Mouse (Mus musculus): Measurements from ENCODE around the gene Mfap2.

Mfap2 gene

DNA sequence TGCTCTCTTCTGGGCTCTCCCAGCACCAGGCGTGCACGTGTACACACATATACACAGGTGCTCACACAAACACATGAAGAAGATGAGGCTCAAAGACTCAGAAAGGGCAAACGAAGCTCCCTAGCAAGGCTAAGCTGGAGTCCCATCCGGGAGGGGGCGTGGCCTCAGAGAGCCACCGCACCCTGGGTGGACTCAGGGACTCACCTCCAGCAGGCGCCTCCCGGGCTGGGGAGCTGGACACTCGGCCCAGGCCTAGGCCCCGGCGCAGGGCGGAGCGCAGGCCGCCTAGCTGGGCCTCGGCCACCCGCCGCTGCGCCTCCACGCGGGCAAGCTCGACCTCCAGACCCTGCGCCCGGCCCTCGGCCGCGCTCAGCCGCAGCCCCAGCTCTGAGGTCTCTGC, 14.8 kb downstream of the Mfap2 start:
- DNase-seq (ENCODE audit: low read depth, low spot score): no peak

DNA sequence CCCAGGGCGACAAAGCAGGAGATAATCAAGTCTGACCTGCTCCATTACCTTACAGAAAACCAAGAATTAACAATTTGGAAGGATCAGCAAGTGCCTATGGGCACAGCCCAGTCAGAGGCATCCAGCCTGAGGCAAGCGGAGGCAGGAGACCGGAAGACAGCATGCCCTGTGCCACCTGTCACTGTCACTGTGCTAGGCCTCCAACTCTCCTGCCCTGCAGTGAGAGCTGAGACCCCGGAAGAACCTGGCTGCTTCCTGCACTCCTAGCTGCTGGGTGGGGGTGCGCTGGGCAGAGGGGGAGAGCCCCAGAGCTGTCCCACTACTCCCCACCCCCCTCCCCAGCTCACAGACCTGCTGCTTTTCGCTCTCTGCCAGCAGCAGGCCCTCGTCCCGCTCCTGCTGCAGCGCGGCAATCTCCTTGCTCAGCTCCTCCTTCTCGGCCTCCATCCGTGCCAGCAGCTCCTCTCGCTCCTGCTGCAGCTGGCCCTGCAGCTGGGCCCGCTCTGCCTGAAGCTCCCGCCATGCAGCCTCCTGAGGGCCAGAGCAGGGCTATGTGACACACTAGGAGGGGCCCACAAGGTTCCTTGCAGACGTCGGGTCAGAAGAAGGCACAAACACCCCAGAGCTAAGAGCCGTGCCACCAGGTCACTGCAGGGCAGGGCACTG, 20.5 kb downstream of the Mfap2 start:
- no peak for DNase-seq (ENCODE audit: low read depth, low spot score)

- DNase-seq (ENCODE audit: low read depth, low spot score): peak; percentile 76
Measured at GRCm38 (mm10) chr4:141031733-141032132, 21.5 kb downstream of the Mfap2 start.

GRCm38 (mm10) chr4:141033606-141034549, 23.7 kb downstream of the Mfap2 start:
- no peak for DNase-seq (ENCODE audit: low read depth, low spot score)

- DNase-seq (ENCODE audit: low read depth, low spot score): no peak
Measured at GRCm38 (mm10) chr4:141041117-141041516, 30.9 kb downstream of the Mfap2 start.

GRCm38 (mm10) chr4:141044816-141045215, 34.6 kb downstream of the Mfap2 start:
- DNase-seq (ENCODE audit: low read depth, low spot score): peak; percentile 62

- DNase-seq (ENCODE audit: low read depth, low spot score): no peak
Measured at GRCm38 (mm10) chr4:141048810-141049475, 38.7 kb downstream of the Mfap2 start.

GRCm38 (mm10) chr4:141049476-141049835, 39.2 kb downstream of the Mfap2 start:
- no peak for DNase-seq (ENCODE audit: low read depth, low spot score)

GRCm38 (mm10) chr4:141052442-141052841, 42.2 kb downstream of the Mfap2 start:
- DNase-seq (ENCODE audit: low read depth, low spot score): no peak

GRCm38 (mm10) chr4:141053138-141053537, 42.9 kb downstream of the Mfap2 start:
- DNase-seq (ENCODE audit: low read depth, low spot score): peak; percentile 10

DNA sequence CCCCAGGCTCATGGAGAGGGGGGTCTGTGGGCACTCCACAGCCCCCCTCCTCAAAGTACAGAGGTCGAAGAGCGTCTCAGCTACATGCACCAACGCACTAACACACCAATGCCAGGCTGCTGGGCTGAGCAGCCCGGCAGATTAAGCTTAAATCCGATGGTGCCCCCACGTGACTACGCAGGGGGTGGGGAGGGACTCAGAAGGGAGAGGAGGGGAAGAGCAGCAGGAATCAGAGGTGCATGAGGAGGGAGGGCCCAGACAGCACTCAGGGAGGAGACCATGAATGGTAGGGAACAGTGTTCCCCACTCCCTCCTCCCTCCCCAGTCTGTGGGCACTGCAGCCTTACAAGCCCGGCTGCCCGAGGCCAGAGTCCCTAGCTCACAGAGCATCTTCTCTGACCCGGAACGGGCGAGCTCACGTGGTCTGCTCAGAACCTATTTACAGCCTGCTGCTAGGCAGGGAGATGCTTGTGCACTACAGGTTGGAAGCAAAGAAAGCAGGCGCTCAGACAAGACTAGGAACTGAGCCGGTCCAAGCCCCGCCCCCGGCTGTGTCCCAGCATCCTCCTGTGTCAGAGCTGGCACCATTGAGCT, 43.4 kb downstream of the Mfap2 start:
- DNase-seq (ENCODE audit: low read depth, low spot score): peak; percentile 79

DNA sequence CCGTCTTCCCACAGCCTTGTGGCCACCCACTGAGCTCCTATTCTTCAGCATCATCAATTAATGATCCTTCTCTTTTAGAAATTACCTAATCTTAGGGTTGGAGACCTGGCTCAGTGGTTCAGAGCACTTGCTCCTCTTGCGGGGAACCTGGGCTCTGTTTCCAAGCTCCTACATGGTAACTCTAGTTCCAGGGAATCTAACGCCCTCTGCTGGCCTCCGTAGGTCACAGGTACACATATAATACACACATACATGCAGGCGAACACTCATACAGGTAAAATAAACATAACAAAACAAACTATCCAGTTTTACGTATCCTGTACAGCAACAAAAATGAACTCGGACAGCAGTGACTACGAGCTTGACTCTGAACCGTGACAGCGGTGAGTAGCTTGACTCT, 46.8 kb downstream of the Mfap2 start:
- DNase-seq (ENCODE audit: low read depth, low spot score): no peak

DNA sequence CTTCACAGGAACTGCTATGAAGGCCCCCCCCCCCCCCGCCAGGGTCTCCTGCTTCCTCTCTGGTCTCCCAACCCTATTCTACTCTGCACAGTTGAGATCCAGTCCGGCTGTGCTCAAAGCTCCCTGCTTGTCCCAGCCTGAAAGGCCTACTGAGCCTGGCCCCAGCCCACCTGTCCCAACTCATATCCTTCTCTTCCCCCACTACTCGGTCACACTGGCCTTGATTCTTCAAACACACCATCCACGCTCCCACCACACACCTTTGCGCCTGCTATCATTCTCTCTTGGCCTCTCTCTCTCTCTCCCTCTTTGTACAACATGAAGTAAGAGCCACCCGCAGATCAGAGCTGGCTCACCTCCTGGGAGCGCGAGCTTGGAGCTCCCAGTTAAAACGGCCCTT, 48.6 kb downstream of the Mfap2 start:
- no peak for DNase-seq (ENCODE audit: low read depth, low spot score)

DNA sequence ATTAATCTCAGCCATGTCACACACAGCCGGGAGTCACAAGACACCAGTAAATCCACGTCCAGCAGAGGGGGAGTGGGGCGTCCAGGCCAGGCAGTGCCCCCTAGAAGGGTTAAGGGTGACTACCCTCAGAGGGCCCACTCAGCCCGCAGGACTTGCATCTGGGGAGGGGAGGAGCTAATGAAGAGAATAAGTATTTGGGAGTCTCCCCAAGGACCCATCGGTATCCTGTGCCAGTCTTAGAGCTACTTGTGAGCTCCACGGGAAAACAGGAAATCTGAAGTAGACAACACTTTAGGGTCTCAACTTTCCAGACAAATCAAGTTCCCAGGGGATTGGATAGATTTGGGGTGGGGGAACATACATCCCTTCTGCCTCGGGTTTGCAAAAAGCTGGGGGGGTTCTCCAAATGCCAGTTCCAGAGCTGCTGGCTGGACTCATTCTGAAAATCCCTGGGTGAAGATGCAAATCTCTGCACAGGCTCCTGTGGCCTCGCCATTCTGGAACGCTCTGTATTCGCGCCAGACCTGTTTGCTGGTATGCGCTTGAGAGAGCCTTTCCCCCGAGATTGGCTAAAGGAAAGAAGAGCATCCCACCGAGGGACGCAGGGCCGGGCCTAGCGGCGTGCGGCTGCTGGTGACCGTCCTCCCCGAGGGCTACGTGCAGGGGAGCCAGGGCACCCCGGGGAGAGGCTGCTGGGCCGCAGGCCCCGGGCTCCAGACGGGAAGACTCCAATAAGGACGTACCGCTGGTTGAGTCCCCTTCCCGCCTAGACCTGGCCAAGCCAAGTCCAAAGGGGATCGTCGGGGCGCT, 49.6 kb downstream of the Mfap2 start:
- DNase-seq (ENCODE audit: low read depth, low spot score): peak; percentile 8

GRCm38 (mm10) chr4:141060426-141061301, 50.4 kb downstream of the Mfap2 start, which contains the start of gene Crocc:
Crocc (minus strand) TSS chr4:141060550.
- peak; percentile 100 for DNase-seq (ENCODE audit: low read depth, low spot score)

DNA sequence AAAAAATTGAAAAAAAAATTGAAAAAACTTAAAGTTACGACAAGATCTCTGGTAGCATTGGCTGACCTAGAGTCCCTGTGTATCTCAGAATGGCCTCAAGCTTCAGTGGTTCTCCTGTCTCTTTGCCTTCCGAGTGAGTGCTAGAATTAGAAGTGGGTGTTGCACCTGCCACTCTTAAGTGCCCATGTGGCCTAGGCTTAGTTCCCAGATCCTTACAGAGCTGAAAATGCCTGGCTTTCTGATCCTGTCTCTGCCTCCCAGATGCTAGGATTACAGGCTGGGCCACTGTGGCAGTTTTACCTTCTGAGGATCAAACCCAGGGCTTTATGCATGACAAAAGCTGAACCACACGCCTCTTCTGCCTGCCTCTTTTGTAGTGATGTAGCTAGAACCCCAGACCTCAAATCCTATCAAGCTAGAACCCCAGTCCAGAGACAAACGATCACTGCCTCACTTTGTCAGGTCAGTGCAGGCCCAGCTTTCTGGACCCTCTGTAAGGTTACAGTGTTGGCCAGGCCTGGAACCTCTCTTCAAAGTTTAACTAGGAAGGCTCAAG, 54.0 kb downstream of the Mfap2 start:
- DNase-seq (ENCODE audit: low read depth, low spot score): no peak

- peak; percentile 87 for DNase-seq (ENCODE audit: low read depth, low spot score)
Measured at GRCm38 (mm10) chr4:141065123-141065522, 54.9 kb downstream of the Mfap2 start.

Data from A20 (cell line).